8 mouse cellular contexts compared by ENCODE assay signal in the genomic region with DNA sequence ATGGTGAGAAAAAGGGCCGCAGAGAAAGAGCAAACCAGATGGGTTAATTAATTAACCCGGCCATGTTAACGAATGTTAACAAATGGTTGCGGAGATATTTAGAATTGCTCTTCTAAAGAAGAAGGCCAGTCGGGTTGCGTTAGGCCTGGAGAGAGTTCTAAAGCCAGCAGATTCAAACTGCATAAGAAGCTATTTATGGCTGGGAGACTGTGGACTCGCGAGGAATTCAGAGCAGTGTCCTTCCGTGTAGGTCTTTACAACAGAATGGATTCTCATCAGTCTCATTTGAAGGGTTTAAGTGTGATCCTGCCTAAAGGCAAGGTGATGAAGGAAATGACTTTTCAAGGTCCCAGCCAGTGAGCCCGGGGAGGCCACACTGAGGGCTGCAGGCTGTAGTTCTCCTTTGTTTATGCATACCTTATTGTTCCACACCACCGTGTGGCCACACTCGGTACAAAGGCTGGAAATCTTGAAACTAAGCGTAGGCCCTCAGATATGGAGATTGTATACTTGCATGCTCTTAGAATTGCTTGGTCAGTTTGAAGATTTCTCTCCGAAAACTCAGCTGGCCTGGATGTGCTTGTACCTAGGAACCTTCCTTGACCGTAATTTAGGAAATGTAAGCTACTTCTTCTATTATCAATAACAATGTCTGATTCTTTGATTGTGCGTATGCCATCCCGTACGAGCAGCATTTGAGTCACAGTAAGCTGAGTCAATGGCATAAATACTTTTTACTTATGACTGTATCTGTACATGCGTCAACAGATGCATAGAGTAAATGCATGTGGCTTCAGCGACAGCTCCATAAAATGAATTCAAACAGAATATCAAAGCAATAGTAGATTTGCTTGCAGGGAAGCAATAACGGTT.
DNase-seq lines count a peak whose midpoint lies in the region; ATAC-seq and TF ChIP-seq lines count a peak whose summit lies in the region.

No protein-coding gene starts in this region.

- no peaks in the 10 kb centered on the region for H3K9me3 ChIP-seq in heart, embryonic 11.5 days (replicated peaks; ENCODE audit: control insufficient read depth, low read length)
- H3K9me3 ChIP-seq in heart, embryonic 10.5 days, result no peaks in the 10 kb centered on the region
- H3K9me3 ChIP-seq in E14TG2a.4 (ENCODE audit: low read length), result 0 out of 2 replicates have a peak, but pooled peaks cover 4% of the 10 kb centered on the region
- no peaks in the 10 kb centered on the region for H3K9me3 ChIP-seq in kidney, embryonic 15.5 days (replicated peaks)
- no peaks in the 10 kb centered on the region for H3K9me3 ChIP-seq in midbrain, embryonic 14.5 days (ENCODE audit: control insufficient read depth, low read length)

- no peaks in the 10 kb centered on the region for H3K27me3 ChIP-seq in heart, embryonic 11.5 days (ENCODE audit: control insufficient read depth, insufficient read depth, low read length)
- H3K27me3 ChIP-seq in heart, embryonic 10.5 days (ENCODE audit: insufficient read depth, poor library complexity, severe bottlenecking), result no peaks in the 10 kb centered on the region
- H3K27me3 ChIP-seq in E14TG2a.4 (ENCODE audit: insufficient read depth, low read length), result 0 out of 2 replicates have a peak, but pooled peaks cover 4% of the 10 kb centered on the region
- H3K27me3 ChIP-seq in kidney, embryonic 15.5 days, result no peaks in the 10 kb centered on the region
- no peaks in the 10 kb centered on the region for H3K27me3 ChIP-seq in midbrain, embryonic 14.5 days (ENCODE audit: control insufficient read depth, insufficient read depth, low read length)

- no peak for DNase-seq in heart, embryonic 10.5 days (ENCODE audit: low spot score)
- DNase-seq in embryo, embryonic 9.5 days (ENCODE audit: extremely low spot score), result peak; percentile 43
- peak; percentile 84 for DNase-seq in midbrain, embryonic 14.5 days
- no peak for DNase-seq in thymus, postnatal 4 days
- DNase-seq in gastrocnemius, postnatal 10 days, result no peak

- no peak overlapping the region for H3K9ac ChIP-seq in heart, embryonic 11.5 days (ENCODE audit: low read depth, low read length)
- no peak overlapping the region for H3K9ac ChIP-seq in kidney, embryonic 15.5 days
- no peak overlapping the region for H3K9ac ChIP-seq in midbrain, embryonic 14.5 days (replicated peaks; ENCODE audit: low read length)

- H3K27ac ChIP-seq in heart, embryonic 11.5 days (ENCODE audit: low read depth, low read length), result no peak overlapping the region
- H3K27ac ChIP-seq in heart, embryonic 10.5 days, result no peak overlapping the region
- H3K27ac ChIP-seq in kidney, embryonic 15.5 days, result no peak overlapping the region
- peak overlapping the region; percentile 66 for H3K27ac ChIP-seq in midbrain, embryonic 14.5 days (replicated peaks; ENCODE audit: low read depth, low read length)

- H3K4me3 ChIP-seq in heart, embryonic 11.5 days (ENCODE audit: low read depth, low read length), result no peak overlapping the region
- no peak overlapping the region for H3K4me3 ChIP-seq in heart, embryonic 10.5 days
- no peak overlapping the region for H3K4me3 ChIP-seq in E14TG2a.4 (replicated peaks; ENCODE audit: low read length)
- H3K4me3 ChIP-seq in kidney, embryonic 15.5 days (replicated peaks), result no peak overlapping the region
- no peak overlapping the region for H3K4me3 ChIP-seq in midbrain, embryonic 14.5 days (replicated peaks; ENCODE audit: low read depth, low read length)

- 66% methylated on average over 21 of the region's 21 CpGs for WGBS in heart, embryonic 11.5 days (ENCODE audit: insufficient replicate concordance)
- WGBS in heart, embryonic 10.5 days, result 68% methylated on average over 21 of the region's 21 CpGs
- 68% methylated on average over 21 of the region's 21 CpGs for WGBS in kidney, embryonic 15.5 days
- 52% methylated on average over 21 of the region's 21 CpGs for WGBS in midbrain, embryonic 14.5 days

- TF ChIP-seq CTCF in E14TG2a.4 (conservative IDR thresholded peaks at IDR 0.05; ENCODE audit: low read length), result peak; percentile 23; the same call in 1 of the 2 replicates

- no peaks in the 10 kb centered on the region; the same call in 1 of the 2 replicates for H3K4me1 ChIP-seq in heart, embryonic 11.5 days (ENCODE audit: control insufficient read depth, insufficient read depth, low read length)
- H3K4me1 ChIP-seq in heart, embryonic 10.5 days, result no peaks in the 10 kb centered on the region
- H3K4me1 ChIP-seq in E14TG2a.4 (replicated peaks; ENCODE audit: low read depth, low read length), result no peaks in the 10 kb centered on the region
- no peaks in the 10 kb centered on the region for H3K4me1 ChIP-seq in kidney, embryonic 15.5 days
- peaks cover 22% of the 10 kb centered on the region for H3K4me1 ChIP-seq in midbrain, embryonic 14.5 days (ENCODE audit: control insufficient read depth, insufficient read depth, low read length)

- 0 out of 2 replicates have a peak, but pooled peaks have one; percentile 42 for ATAC-seq in heart, embryonic 11.5 days (replicated peaks; ENCODE audit: insufficient number of reproducible peaks, low FRiP score, low TSS enrichment)
- peak; percentile 88 for ATAC-seq in kidney, embryonic 15.5 days (replicated peaks; ENCODE audit: low FRiP score)
- peak; percentile 76 for ATAC-seq in midbrain, embryonic 14.5 days (ENCODE audit: low FRiP score, low TSS enrichment)

- no peaks in the 10 kb centered on the region for H3K36me3 ChIP-seq in heart, embryonic 11.5 days (ENCODE audit: control insufficient read depth, insufficient read depth, low read length)
- no peaks in the 10 kb centered on the region for H3K36me3 ChIP-seq in heart, embryonic 10.5 days
- H3K36me3 ChIP-seq in E14TG2a.4 (ENCODE audit: insufficient read depth, low read length), result no peaks in the 10 kb centered on the region
- H3K36me3 ChIP-seq in kidney, embryonic 15.5 days, result no peaks in the 10 kb centered on the region
- no peaks in the 10 kb centered on the region for H3K36me3 ChIP-seq in midbrain, embryonic 14.5 days (ENCODE audit: control insufficient read depth, insufficient read depth, low read length)

- no peak overlapping the region for H3K4me2 ChIP-seq in heart, embryonic 11.5 days
- H3K4me2 ChIP-seq in kidney, embryonic 15.5 days, result no peak overlapping the region
- no peak overlapping the region for H3K4me2 ChIP-seq in midbrain, embryonic 14.5 days (ENCODE audit: low read length)

Comparison
In these comparisons a context has a peak if more than half of its experiments do, and no peak if none do; other contexts are left out.
1. DNase-seq: peak in embryo, embryonic 9.5 days (single experiment) and midbrain, embryonic 14.5 days (single experiment); none in heart, embryonic 10.5 days (single experiment), thymus, postnatal 4 days (single experiment) and gastrocnemius, postnatal 10 days (single experiment).
2. Peak in every context shown above with its lines, with median percentiles within 50 percentile points of each other: ATAC-seq.